Mouse (Mus musculus) Muller cell, postnatal 12 days (primary cell): Measurements from ENCODE around the gene Ttc7b.

Experiments used
- DNase-seq: peaks from one replicate; pipeline ENCODE4 v3.0.0-alpha.2; 2015; ENCODE audit errors: inconsistent ontology term

Ttc7b gene

GRCm38 (mm10) chr12:100306336-100306735 is 214.3 kb downstream of the Ttc7b start:
- DNase-seq = no peak

GRCm38 (mm10) chr12:100305051-100305673 is 215.5 kb downstream of the Ttc7b start:
- DNase-seq = peak; percentile 45

GRCm38 (mm10) chr12:100304280-100304679 is 216.3 kb downstream of the Ttc7b start:
- DNase-seq = no peak

- no peak for DNase-seq
Observed at GRCm38 (mm10) chr12:100303141-100303540, 217.5 kb downstream of the Ttc7b start.

- no peak for DNase-seq
Observed at GRCm38 (mm10) chr12:100300446-100300845, 220.2 kb downstream of the Ttc7b start.

- no peak for DNase-seq
Observed at GRCm38 (mm10) chr12:100299322-100299726, 221.3 kb downstream of the Ttc7b start.

- no peak for DNase-seq
Observed at GRCm38 (mm10) chr12:100298788-100299187, 221.8 kb downstream of the Ttc7b start.

GRCm38 (mm10) chr12:100297961-100298360 is 222.7 kb downstream of the Ttc7b start:
- no peak for DNase-seq

GRCm38 (mm10) chr12:100294457-100294856 is 226.2 kb downstream of the Ttc7b start:
- DNase-seq = no peak

- no peak for DNase-seq
Observed at GRCm38 (mm10) chr12:100293956-100294355, 226.7 kb downstream of the Ttc7b start.

- DNase-seq = peak; percentile 55
Observed at GRCm38 (mm10) chr12:100290711-100291685, 229.6 kb downstream of the Ttc7b start.

- DNase-seq = no peak
Observed at GRCm38 (mm10) chr12:100290178-100290531, 230.5 kb downstream of the Ttc7b start.

- DNase-seq = peak; percentile 75
Observed at GRCm38 (mm10) chr12:100289267-100290177, 231.1 kb downstream of the Ttc7b start.

- no peak for DNase-seq
Observed at GRCm38 (mm10) chr12:100288018-100288417, 232.6 kb downstream of the Ttc7b start.

GRCm38 (mm10) chr12:100287565-100287964 is 233.1 kb downstream of the Ttc7b start:
- no peak for DNase-seq

GRCm38 (mm10) chr12:100283283-100283682 is 237.3 kb downstream of the Ttc7b start:
- no peak for DNase-seq

GRCm38 (mm10) chr12:100282025-100282885 is 238.4 kb downstream of the Ttc7b start:
- DNase-seq = peak; percentile 76

GRCm38 (mm10) chr12:100280972-100281794 is 239.4 kb downstream of the Ttc7b start:
- no peak for DNase-seq

- DNase-seq = peak; percentile 75
Observed at GRCm38 (mm10) chr12:100279898-100280297, 240.7 kb downstream of the Ttc7b start.

- no peak for DNase-seq
Observed at GRCm38 (mm10) chr12:100278358-100278757, 242.3 kb downstream of the Ttc7b start.
